Mouse (Mus musculus) intestine, postnatal 0 days (tissue): ENCODE measurements at regions not wholly inside any gene's neighbourhood (a gene's known extent, or its start where the extent isn't known, plus 50 kb on each side); places are given as distances from the start of the nearest gene placed in this dataset.

Experiments
- ATAC-seq: fragments of 200-750 bp; cut with Nextera tagmentation; 2 replicates; pipeline ENCODE4 v1.8.0; 2017; ENCODE audit warnings: mild to moderate bottlenecking, moderate TSS enrichment, moderate library complexity
- H3K27ac ChIP-seq: fragments of 300-500 bp; sonication (generic); 2 replicates; pipeline ENCODE4 v1.5.1; 2014; ENCODE audit warnings: mild to moderate bottlenecking, low read depth, low read length, moderate library complexity
- H3K27me3 ChIP-seq: fragments of 300-500 bp; sonication (generic); replicated peaks from 2 replicates; pipeline ENCODE4 v1.6.1; 2014; ENCODE audit warnings: low read length, mixed read lengths; ENCODE audit not compliant: control insufficient read depth, insufficient read depth
- H3K36me3 ChIP-seq: fragments of 300-500 bp; sonication (generic); 2 replicates; pipeline ENCODE4 v1.6.1; 2014; ENCODE audit warnings: mild to moderate bottlenecking, moderate library complexity; ENCODE audit not compliant: control insufficient read depth, insufficient read depth
- H3K4me1 ChIP-seq: fragments of 300-500 bp; sonication (generic); replicated peaks from 2 replicates; pipeline ENCODE4 v1.6.1; 2014; ENCODE audit warnings: antibody characterized with exemption, low read length, mixed read lengths; ENCODE audit not compliant: control insufficient read depth, insufficient read depth
- H3K4me2 ChIP-seq: fragments of 300-500 bp; sonication (generic); replicated peaks from 2 replicates; pipeline ENCODE4 v1.6.1; 2014; ENCODE audit warnings: low read depth, mild to moderate bottlenecking, moderate library complexity
- H3K4me3 ChIP-seq: fragments of 300-500 bp; sonication (generic); 2 replicates; pipeline ENCODE4 v1.5.1; 2014; ENCODE audit warnings: low read depth, low read length
- H3K9ac ChIP-seq: fragments of 300-500 bp; sonication (generic); 2 replicates; pipeline ENCODE4 v1.6.1; 2014; ENCODE audit warnings: mild to moderate bottlenecking, low read depth, low read length
- H3K9me3 ChIP-seq: fragments of 300-500 bp; sonication (generic); 2 replicates; pipeline ENCODE4 v1.6.1; 2016; ENCODE audit warnings: mixed run types; ENCODE audit not compliant: control insufficient read depth
- CTCF ChIP-seq: sonication (generic); IDR thresholded peaks from 2 replicates; pipeline ENCODE4 v1.5.1; 2016; ENCODE audit warnings: low read depth, mild to moderate bottlenecking, control low read depth, antibody characterized with exemption, moderate library complexity
- WGBS: fragments of 180-500 bp; shearing (Covaris S2); extraction: QIAGEN DNeasy Blood & Tissue Kit; methylation state at CpG from one replicate; pipeline ENCODE4 v1.1.7; 2014; 5-methylcytosine and 5-hydroxymethylcytosine counted together

DNA sequence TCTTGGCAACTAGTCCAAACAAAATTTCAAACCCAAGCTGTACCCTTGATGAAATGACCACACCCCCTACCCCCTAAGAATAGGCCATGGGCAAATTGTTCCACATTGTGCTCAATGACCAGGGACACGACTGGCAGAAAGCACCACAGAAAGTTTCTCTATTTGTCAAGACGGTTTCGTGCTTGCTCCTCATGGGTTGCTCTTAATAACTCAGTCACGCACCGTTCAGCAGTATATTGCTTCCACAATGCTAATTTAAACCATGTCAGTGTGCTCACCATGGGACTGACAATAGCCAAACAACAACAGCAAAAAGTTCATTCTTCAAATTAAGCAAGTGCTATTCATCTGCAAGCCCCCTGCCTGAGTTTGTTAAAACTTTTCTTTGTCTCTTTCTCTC is 444.6 kb downstream of the Wdr11 start:
- Histone ChIP-seq H3K27ac (peak overlapping the region; percentile 41), H3K9me3 (no peaks in the 10 kb centered on the region), H3K9ac (no peak overlapping the region), H3K27me3 (no peaks in the 10 kb centered on the region), H3K4me1 (peaks cover 6% of the 10 kb centered on the region; the same call in 1 of the 2 replicates), H3K4me2 (no peak overlapping the region), H3K36me3 (no peaks in the 10 kb centered on the region), H3K4me3 (no peak overlapping the region)
- TF ChIP-seq CTCF: no peak
- ATAC-seq: no peak
- WGBS: 87% methylated on average over 5 of the region's 5 CpGs

DNA sequence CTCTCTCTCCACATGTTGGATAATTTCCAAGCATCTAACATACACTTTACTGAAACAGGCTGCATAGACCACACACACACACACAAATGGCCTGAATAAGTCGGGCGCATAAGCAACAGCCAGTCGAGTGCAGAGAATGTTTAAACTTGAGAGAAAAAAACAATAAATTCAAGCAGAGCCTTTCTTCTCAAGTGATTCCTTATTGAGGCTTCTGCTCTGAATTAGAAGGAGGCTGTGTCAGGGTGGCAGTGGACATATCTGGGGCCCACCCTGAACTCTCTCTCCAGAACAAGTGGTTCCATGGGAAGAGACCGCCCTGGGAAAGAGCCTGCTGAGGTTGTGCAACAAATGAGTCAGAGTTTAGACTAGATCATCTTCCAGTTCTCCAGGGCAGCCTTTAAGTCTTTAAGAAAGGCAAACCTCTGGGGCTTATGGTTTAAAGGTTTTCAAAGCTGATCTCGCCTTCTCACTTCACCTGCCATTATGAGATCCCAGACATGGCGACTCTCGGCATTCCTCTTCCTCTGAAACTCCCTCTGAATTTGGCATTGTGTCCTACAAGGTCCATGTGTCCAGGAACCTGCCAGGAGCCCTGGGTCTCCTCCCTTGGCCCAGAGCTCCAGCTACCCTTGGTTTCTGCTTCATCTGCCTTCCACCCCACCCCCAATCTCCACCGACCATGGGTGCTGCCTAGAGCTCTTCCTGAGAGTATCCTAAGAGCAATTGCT is 445.3 kb downstream of the Wdr11 start:
- Histone ChIP-seq H3K36me3 (no peaks in the 10 kb centered on the region), H3K9ac (no peak overlapping the region), H3K9me3 (no peaks in the 10 kb centered on the region), H3K4me1 (peaks cover 6% of the 10 kb centered on the region; the same call in 1 of the 2 replicates), H3K27me3 (no peaks in the 10 kb centered on the region), H3K27ac (peak overlapping the region; percentile 54; the same call in 1 of the 2 replicates), H3K4me2 (no peak overlapping the region), H3K4me3 (no peak overlapping the region)
- WGBS: 50% methylated on average over 8 of the region's 8 CpGs
- no peak for TF ChIP-seq CTCF
- peak; percentile 56 for ATAC-seq

DNA sequence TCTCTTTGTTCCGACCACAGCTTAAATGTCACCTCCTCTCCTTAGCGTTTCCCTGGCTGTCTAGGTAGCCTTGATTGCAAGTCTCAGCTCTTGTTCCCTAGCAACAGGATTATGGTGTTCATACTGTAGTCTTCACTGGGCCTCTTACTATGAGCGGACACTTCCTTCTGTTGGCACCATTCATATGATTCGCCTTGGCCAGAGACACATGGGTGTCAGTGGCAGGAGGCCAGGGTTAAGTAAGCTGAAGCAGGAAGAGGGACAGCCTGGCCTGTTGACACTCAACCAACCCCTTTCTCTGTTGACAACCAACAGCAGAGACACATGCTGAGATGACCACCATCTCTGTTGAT is 445.9 kb downstream of the Wdr11 start:
- H3K9ac ChIP-seq: no peak overlapping the region
- H3K27me3 ChIP-seq: no peaks in the 10 kb centered on the region
- peaks cover 6% of the 10 kb centered on the region; the same call in 1 of the 2 replicates for H3K4me1 ChIP-seq
- no peak for TF ChIP-seq CTCF
- no peak for ATAC-seq
- H3K9me3 ChIP-seq: no peaks in the 10 kb centered on the region
- H3K4me2 ChIP-seq: no peak overlapping the region
- H3K4me3 ChIP-seq: no peak overlapping the region
- no peak overlapping the region for H3K27ac ChIP-seq
- WGBS: 57% methylated on average over 4 of the region's 4 CpGs
- no peaks in the 10 kb centered on the region for H3K36me3 ChIP-seq

DNA sequence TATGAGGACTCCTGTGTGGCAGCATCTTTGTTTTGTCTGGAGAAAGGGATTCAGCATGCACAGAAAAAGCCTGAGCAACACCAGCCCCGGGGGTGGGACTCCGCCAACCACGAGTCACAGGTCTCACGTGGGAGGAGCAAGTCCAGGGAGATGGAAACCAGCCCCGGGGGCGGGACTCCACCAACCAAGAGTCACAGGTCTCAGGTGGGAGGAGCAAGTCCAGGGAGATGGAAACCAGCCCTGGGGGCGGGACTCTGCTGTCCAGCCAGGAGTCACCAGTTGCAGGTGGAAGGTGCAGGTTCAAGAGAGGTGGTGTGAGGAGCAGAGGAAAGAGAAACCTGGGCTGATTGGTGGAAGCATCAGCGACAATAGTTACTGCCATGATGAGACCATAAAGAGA is 448.9 kb downstream of the Wdr11 start:
- ATAC-seq: no peak
- 57% methylated on average over 8 of the region's 8 CpGs for WGBS
- H3K27ac ChIP-seq: no peak overlapping the region

DNA sequence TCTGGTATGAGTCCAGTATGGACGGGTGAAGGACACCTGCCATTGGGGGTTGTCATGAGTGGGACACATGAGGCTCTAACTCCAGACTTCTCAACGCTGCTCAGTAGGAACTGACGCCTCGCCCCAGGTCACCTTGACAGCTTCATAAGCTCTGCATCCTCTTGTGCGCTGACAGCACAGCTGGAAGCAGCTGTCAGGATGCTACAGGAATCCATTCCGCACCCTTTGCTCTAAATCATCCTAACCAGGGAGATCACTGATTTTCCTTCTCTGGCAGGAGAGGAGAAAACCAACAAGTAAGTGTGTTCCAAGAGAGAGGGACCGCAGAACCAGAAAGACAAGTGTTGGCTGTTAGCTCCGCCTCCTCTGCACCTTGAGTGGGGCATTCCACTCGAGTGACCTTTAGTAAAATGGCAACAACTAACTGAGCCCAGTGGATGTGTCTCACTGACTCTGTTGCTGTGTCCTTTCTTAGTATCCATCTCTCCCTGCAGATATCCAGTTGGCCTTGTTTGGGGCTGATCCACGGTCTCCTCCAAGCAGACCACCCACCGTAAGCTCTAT is 449.8 kb downstream of the Wdr11 start:
- WGBS: 77% methylated on average over 11 of the region's 11 CpGs
- Histone ChIP-seq H3K4me1 (peaks cover 6% of the 10 kb centered on the region; the same call in 1 of the 2 replicates), H3K4me3 (no peak overlapping the region), H3K27ac (no peak overlapping the region), H3K36me3 (no peaks in the 10 kb centered on the region), H3K9ac (no peak overlapping the region), H3K4me2 (no peak overlapping the region), H3K27me3 (no peaks in the 10 kb centered on the region), H3K9me3 (no peaks in the 10 kb centered on the region)
- TF ChIP-seq CTCF: no peak
- ATAC-seq: no peak

More for the DNA sequence above, 448.9 kb downstream of the Wdr11 start:
- peaks cover 6% of the 10 kb centered on the region; the same call in 1 of the 2 replicates for H3K4me1 ChIP-seq
- H3K4me3 ChIP-seq: no peak overlapping the region
- TF ChIP-seq CTCF: no peak
- H3K9me3 ChIP-seq: no peaks in the 10 kb centered on the region
- no peaks in the 10 kb centered on the region for H3K36me3 ChIP-seq
- no peak overlapping the region for H3K4me2 ChIP-seq
- no peak overlapping the region for H3K9ac ChIP-seq
- H3K27me3 ChIP-seq: no peaks in the 10 kb centered on the region

DNA sequence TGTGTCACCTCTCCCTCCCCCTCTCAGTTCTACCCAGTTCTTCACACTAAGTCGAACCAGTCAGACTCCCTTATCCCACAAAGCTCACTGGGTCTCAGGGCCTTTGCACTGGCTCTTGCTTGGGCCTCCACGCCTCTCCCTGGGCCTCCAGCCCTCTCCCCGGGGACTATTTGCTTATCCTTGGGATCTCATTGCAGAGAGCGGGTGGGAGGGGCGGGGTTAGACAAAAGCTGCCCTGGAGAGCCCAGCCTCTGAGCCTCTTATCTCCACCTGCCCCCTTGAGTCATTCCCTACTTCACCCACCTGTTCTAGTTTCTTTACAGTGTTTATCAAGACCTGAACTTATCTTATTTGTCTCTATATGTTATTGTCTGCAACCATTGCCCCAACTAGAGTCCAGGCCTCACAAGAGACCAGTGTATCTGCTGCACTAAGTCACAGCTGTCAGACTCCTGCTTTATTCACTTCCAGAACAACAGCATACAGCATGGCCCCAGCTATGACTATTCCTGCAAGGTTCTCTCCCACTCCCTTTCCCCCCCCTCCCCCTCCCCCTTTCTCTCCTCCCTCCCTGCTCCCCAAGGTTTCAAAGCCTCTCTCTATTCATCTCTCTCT is 450.7 kb downstream of the Wdr11 start:
- no peaks in the 10 kb centered on the region for H3K36me3 ChIP-seq
- peak; percentile 72 for ATAC-seq
- whole genome bisulfite sequencing: 28% methylated on average over 5 of the region's 5 CpGs
- no peak overlapping the region for H3K9ac ChIP-seq
- H3K4me3 ChIP-seq: no peak overlapping the region
- H3K27ac ChIP-seq: no peak overlapping the region
- no peaks in the 10 kb centered on the region for H3K9me3 ChIP-seq
- H3K4me1 ChIP-seq: peaks cover 2% of the 10 kb centered on the region; the same call in 1 of the 2 replicates
- TF ChIP-seq CTCF: no peak
- H3K4me2 ChIP-seq: no peak overlapping the region
- H3K27me3 ChIP-seq: no peaks in the 10 kb centered on the region
